Mouse (Mus musculus) neural tube, embryonic 11.5 days (tissue): ENCODE results near the gene Tmem8b. TPM values are rescaled to one million over a fixed set of nuclear protein-coding genes. Genes with fewer than 3 reads are reported as not detected.

Experiments
- ATAC-seq: fragments of 200-750 bp; cut with Nextera tagmentation; 2 replicates; pipeline ENCODE4 v1.8.0; 2017; ENCODE audit warnings: moderate number of reproducible peaks, mild to moderate bottlenecking, moderate TSS enrichment, moderate library complexity; ENCODE audit not compliant: insufficient read depth, low FRiP score, low TSS enrichment
- DNase-seq: peaks from one replicate; pipeline ENCODE4 v3.0.0-alpha.2; 2015; ENCODE audit warnings: low spot score
- H3K27ac ChIP-seq: fragments of 300-500 bp; sonication (generic); 2 replicates; pipeline ENCODE4 v1.5.1; 2014; ENCODE audit warnings: low read depth, mild to moderate bottlenecking, low read length
- H3K27me3 ChIP-seq: fragments of 300-500 bp; sonication (generic); 2 replicates; pipeline ENCODE4 v1.6.1; 2014; ENCODE audit warnings: mild to moderate bottlenecking, low read length, mixed read lengths; ENCODE audit not compliant: control insufficient read depth, insufficient read depth
- H3K36me3 ChIP-seq: fragments of 300-500 bp; sonication (generic); 2 replicates; pipeline ENCODE4 v1.6.1; 2014; ENCODE audit warnings: mild to moderate bottlenecking, low read length, moderate library complexity, mixed read lengths; ENCODE audit not compliant: control insufficient read depth, insufficient read depth
- H3K4me1 ChIP-seq: fragments of 300-500 bp; sonication (generic); 2 replicates; pipeline ENCODE4 v1.6.1; 2014; ENCODE audit warnings: low read length, mixed read lengths; ENCODE audit not compliant: control insufficient read depth, insufficient read depth
- H3K4me2 ChIP-seq: fragments of 300-500 bp; sonication (generic); 2 replicates; pipeline ENCODE4 v1.6.1; 2014; ENCODE audit warnings: low read depth, mild to moderate bottlenecking, moderate library complexity
- H3K4me3 ChIP-seq: fragments of 300-500 bp; sonication (generic); 2 replicates; pipeline ENCODE4 v1.5.1; 2014; ENCODE audit warnings: low read depth, low read length
- H3K9ac ChIP-seq: fragments of 300-500 bp; sonication (generic); 2 replicates; pipeline ENCODE4 v1.6.1; 2014; ENCODE audit warnings: mild to moderate bottlenecking, low read length
- H3K9me3 ChIP-seq: fragments of 300-500 bp; sonication (generic); 2 replicates; pipeline ENCODE4 v1.6.1; 2016; ENCODE audit warnings: low read length; ENCODE audit not compliant: control insufficient read depth
- WGBS: fragments of 180-500 bp; shearing (Covaris S2); extraction: QIAGEN DNeasy Blood & Tissue Kit; methylation state at CpG from one replicate; pipeline ENCODE4 v1.1.7; 2014; 5-methylcytosine and 5-hydroxymethylcytosine counted together
- polyA plus RNA-seq: library from polyadenylated mRNA; unstranded; fragments of >200 nt; fragmentation: Nextera tagmentation; extraction: Ambion mirVana; gene quantifications from 2 replicates; pipeline ENCODE4 v1.2.1, GENCODE M21; 2014

Tmem8b gene
- polyA plus RNA-seq, 1 experiment from 2014 or later: 5.7 TPM

- no peak for ATAC-seq
- no peak for DNase-seq
- Histone ChIP-seq H3K9ac (no peak overlapping the region), H3K27ac (no peak overlapping the region), H3K27me3 (0 out of 2 replicates have a peak, but pooled peaks cover 2% of the 10 kb centered on the region), H3K4me1 (peaks cover 16% of the 10 kb centered on the region), H3K4me2 (peak overlapping the region; percentile 90), H3K36me3 (no peaks in the 10 kb centered on the region), H3K4me3 (peak overlapping the region; percentile 63; the same call in 1 of the 2 replicates), H3K9me3 (no peaks in the 10 kb centered on the region)
- WGBS: 75% methylated on average over 8 of the region's 8 CpGs
Measured at GRCm38 (mm10) chr4:43633296-43633695, 35.5 kb upstream of the Tmem8b start.

- no peak overlapping the region for H3K4me3 ChIP-seq
- no peak overlapping the region for H3K27ac ChIP-seq
- no peak for DNase-seq
- 93% methylated on average over 2 of the region's 2 CpGs for WGBS
- ATAC-seq: no peak
- no peaks in the 10 kb centered on the region for H3K9me3 ChIP-seq
- H3K4me1 ChIP-seq: peaks cover 16% of the 10 kb centered on the region
- 0 out of 2 replicates have a peak, but pooled peaks cover 2% of the 10 kb centered on the region for H3K27me3 ChIP-seq
- H3K9ac ChIP-seq: no peak overlapping the region
- H3K36me3 ChIP-seq: no peaks in the 10 kb centered on the region
- H3K4me2 ChIP-seq: peak overlapping the region; percentile 90
Measured at GRCm38 (mm10) chr4:43633736-43634135, 35.0 kb upstream of the Tmem8b start.

DNA sequence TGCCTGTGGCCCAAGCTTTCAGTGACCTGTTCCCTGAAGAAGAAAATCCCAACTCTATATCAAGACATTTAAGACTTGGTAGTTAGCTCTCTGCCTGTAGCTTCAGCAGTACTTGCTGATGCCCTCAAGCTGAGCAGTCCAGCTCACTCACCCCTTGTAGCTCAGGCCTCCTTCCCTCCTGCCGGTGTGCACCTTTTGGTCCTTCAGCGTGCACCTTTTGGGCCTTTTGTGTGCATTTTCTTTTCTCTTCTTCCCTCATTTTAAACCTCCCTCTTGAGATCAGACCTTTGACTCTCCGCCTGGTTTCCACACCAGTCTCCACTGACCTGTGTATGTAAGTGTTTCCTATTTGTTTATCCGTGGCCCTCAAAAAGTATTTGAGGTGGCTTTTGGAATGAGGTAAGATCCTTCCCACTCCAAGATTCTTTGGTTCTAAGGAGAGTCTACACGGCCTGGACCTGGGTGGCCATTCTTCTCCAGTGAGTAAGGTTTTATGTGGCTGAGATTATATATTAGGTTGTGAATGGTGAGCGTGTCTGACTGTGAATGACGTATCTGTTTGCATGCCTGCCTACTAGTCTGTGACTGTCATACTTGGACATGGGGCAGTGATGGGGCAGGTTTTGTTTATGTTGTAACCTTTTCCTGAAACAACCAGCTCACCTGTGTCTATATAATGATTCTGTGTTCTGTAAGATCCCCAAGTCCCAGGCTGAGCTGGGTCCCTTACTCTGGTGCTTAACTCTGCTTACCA lies 34.0 kb upstream of the Tmem8b start:
- Histone ChIP-seq H3K9ac (no peak overlapping the region), H3K4me2 (no peak overlapping the region)
- WGBS: 84% methylated on average over 7 of the region's 7 CpGs

GRCm38 (mm10) chr4:43636751-43637150 lies 32.0 kb upstream of the Tmem8b start:
- ATAC-seq (no peak), DNase-seq (no peak)
- Histone ChIP-seq H3K27ac (no peak overlapping the region), H3K9me3 (no peaks in the 10 kb centered on the region), H3K9ac (no peak overlapping the region), H3K27me3 (0 out of 2 replicates have a peak, but pooled peaks cover 2% of the 10 kb centered on the region), H3K4me3 (no peak overlapping the region), H3K4me2 (no peak overlapping the region), H3K4me1 (peaks cover 16% of the 10 kb centered on the region), H3K36me3 (no peaks in the 10 kb centered on the region)
- 78% methylated on average over 6 of the region's 6 CpGs for WGBS

More for the DNA sequence above, 34.0 kb upstream of the Tmem8b start:
- Histone ChIP-seq H3K36me3 (no peaks in the 10 kb centered on the region), H3K9me3 (no peaks in the 10 kb centered on the region), H3K27me3 (0 out of 2 replicates have a peak, but pooled peaks cover 2% of the 10 kb centered on the region), H3K27ac (no peak overlapping the region), H3K4me3 (no peak overlapping the region), H3K4me1 (peaks cover 16% of the 10 kb centered on the region)
- ATAC-seq (no peak), DNase-seq (no peak)

- DNase-seq: no peak
- no peak overlapping the region for H3K9ac ChIP-seq
- ATAC-seq: no peak
- no peak overlapping the region for H3K27ac ChIP-seq
- no peaks in the 10 kb centered on the region for H3K27me3 ChIP-seq
- H3K4me2 ChIP-seq: no peak overlapping the region
- H3K4me3 ChIP-seq: no peak overlapping the region
- no peaks in the 10 kb centered on the region for H3K9me3 ChIP-seq
- no peaks in the 10 kb centered on the region for H3K36me3 ChIP-seq
- H3K4me1 ChIP-seq: no peaks in the 10 kb centered on the region
- WGBS: 85% methylated on average over 9 of the region's 9 CpGs
Measured at GRCm38 (mm10) chr4:43640076-43640475, 28.7 kb upstream of the Tmem8b start.

- ATAC-seq (no peak), DNase-seq (no peak)
- no peaks in the 10 kb centered on the region for H3K36me3 ChIP-seq
- H3K27ac ChIP-seq: no peak overlapping the region
- H3K27me3 ChIP-seq: no peaks in the 10 kb centered on the region
- H3K9me3 ChIP-seq: no peaks in the 10 kb centered on the region
- H3K4me3 ChIP-seq: no peak overlapping the region
- no peak overlapping the region for H3K9ac ChIP-seq
- no peaks in the 10 kb centered on the region for H3K4me1 ChIP-seq
- 85% methylated on average over 6 of the region's 6 CpGs for WGBS
- no peak overlapping the region for H3K4me2 ChIP-seq
Measured at GRCm38 (mm10) chr4:43640491-43640890, 28.3 kb upstream of the Tmem8b start.

DNA sequence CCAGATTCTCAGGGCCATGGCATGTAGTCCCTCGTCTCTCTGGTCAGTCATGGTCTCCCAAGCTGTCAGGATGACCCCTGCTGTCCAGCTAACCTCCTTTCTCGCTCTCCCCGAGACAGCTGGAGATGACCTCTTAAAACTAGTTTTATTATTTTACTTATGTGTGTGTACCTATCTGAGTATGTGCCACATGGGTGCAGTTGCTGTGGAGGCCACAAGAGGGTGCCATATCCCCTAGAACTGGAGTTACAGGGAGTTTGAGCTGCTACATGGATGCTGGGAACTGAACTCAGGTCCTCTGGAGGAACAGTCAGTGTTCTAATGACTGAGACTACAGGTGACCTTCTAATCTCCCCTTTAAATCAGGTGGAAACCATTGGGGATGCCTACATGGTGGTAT lies 19.0 kb upstream of the Tmem8b start:
- no peak for DNase-seq
- Histone ChIP-seq H3K4me2 (no peak overlapping the region), H3K4me3 (no peak overlapping the region), H3K36me3 (no peaks in the 10 kb centered on the region; the same call in 1 of the 2 replicates), H3K4me1 (no peaks in the 10 kb centered on the region), H3K9me3 (no peaks in the 10 kb centered on the region), H3K9ac (no peak overlapping the region), H3K27me3 (no peaks in the 10 kb centered on the region), H3K27ac (no peak overlapping the region)
- no peak for ATAC-seq
- 91% methylated on average over 3 of the region's 3 CpGs for WGBS

GRCm38 (mm10) chr4:43652726-43653125 lies 16.0 kb upstream of the Tmem8b start:
- Histone ChIP-seq H3K4me3 (no peak overlapping the region), H3K36me3 (no peaks in the 10 kb centered on the region; the same call in 1 of the 2 replicates), H3K9ac (no peak overlapping the region; the same call in 1 of the 2 replicates), H3K27ac (no peak overlapping the region), H3K4me2 (peak overlapping the region; percentile 32), H3K4me1 (peaks cover 7% of the 10 kb centered on the region; the same call in 1 of the 2 replicates), H3K27me3 (no peaks in the 10 kb centered on the region), H3K9me3 (no peaks in the 10 kb centered on the region)
- no peak for ATAC-seq
- 94% methylated on average over 4 of the region's 4 CpGs for WGBS
- no peak for DNase-seq
